Mouse (Mus musculus): ENCODE measurements around the gene Pgbd1.
"Not testable (repeated sequence)": the region's sequence is repeated elsewhere in the genome, so short reads cannot be mapped to it uniquely, and the experiment has no call there.

Pgbd1 gene

DNA sequence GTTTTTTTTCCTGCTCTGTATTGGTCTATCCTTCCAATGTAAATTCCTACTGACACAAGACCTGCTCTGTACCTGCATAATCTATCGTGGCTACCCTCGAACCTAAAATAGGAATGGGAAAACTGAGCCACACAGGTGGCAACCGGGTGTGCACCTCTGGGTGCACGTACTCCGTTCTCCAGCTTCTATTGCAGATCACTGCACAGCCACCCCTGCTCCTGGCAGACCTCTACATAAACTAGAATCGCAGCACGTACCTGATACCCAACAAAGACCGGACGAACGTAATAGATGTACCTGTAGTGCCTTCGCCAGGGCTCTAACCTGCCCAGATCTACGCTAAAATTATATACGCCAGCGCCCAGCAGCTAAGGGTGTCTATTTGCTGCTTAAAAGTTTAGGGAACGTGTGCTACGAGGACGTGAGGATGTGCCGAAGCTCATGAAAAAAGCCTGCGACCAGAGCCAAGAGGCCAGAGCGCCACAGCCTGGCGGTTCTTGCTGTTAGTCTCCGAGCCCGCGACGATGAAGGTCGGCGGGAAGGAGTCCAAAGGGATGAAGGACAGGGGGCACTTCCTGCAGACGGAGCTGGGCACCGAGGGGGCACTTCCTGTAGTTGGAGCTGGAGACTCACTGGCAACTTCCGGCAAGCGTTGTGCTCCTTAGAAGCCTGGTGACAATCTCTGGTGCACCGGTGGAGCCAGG is at the start of gene Pgbd1:
Gene Pgbd1, minus strand, starts transcription at position 556 of the 704 bp plus-strand sequence.
- DNase-seq = peak; percentile 72

DNA sequence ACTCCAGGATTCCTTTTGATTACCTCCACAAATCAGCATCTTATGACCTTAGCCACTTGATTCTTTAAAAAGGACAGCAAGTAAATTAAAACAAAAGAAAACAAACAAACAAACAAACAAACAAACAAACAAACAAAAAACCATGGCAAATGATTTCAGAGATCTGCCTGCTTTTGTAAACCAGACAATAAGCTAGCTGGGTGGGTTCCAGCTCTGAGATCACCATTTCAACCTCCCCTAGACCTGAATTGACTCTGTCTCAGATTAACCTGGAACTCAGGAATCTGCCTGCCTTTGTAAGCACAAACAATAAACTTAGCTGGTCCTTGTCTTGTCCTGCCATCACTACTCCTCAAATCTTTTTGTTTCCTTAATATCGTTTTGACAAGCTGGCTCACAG is 46.0 kb upstream of the Pgbd1 start:
- no peak for DNase-seq

DNA sequence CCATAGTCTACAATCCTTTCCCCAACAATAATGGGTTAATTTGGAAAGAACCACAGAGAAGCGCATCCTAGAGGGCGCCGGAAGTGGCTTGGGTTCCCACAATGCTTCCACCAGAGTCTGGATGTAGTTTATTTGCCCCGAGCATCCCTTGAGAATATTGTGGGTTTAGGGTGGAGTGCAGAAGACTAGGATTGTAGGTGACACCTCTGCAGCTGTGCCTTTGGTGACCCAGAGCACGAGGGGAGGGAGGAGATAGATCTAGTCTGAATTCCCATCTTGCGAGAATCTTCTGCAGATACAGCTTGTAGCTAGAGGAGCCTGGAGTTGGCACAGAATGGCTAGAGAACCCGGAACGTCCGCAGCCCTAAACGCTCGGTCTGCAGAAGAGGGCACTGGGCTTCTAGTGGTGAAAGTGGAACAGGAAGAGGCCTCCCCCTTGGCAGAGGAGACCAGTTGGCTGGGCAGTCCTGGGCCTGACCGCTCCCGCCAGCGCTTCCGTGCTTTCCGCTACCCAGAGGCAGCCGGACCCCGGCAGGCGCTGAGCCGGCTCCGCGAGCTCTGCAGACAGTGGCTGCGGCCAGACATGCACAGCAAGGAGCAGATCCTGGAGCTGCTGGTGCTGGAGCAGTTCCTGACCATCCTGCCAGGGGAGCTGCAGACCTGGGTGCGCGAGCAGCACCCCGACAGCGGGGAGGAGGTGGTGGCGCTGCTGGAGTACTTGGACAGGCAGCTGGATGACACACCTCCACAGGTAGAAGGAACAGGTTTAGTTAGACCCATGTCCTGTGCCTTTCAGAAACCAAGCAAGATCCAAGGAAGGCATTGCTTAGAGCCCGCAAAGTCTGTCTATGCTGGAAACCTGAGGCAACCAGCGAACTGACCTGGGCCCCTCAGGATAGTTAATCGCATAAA is 38.2 kb upstream of the Pgbd1 start, which contains the start of the genes Zkscan4 and Gm10065:
Gene Zkscan4, plus strand, starts transcription at position 149 of the 912 bp plus-strand sequence.
Gene Gm10065, minus strand, starts transcription at position 683 of the 912 bp plus-strand sequence.
- peak; percentile 51 for DNase-seq

DNA sequence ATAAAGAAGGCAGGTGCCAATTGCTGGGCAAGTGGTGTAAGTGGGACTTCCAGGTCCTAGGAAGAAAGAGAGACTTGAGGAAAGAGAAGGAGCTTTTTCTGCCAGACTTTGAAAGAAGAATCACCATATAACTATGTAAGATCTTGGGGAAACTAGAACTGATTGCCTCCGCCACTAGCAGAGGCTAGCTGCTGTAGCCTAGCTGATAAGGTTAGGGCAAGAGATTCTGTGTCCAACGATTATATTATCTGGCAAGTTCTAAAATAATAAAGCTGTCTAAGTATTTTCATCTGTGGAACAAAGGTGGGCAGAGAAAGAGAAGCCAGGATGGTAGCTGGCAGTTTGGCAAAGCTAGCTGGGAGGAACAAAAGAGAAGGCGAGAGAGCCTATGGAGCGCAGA is 31.6 kb upstream of the Pgbd1 start:
- no peak for DNase-seq

DNA sequence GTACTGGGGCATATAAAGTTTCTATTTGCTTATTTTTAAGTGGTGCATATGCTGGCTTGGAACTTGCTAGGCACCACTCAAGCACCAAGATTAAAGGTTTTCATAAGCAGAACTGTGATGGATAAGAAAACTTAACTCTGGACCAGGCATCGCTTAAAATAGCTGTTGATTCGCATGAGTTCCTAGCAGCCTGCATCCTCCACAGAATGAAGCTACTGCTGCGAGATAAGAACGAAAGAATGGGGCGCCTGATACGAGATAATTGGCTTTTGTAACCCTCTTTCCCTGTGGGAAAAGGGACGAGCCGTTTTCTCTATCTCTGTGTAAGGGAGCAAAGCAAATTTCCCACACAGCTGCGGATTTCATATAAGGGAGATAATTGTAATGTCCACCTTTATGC is 28.2 kb upstream of the Pgbd1 start:
- DNase-seq = no peak

DNA sequence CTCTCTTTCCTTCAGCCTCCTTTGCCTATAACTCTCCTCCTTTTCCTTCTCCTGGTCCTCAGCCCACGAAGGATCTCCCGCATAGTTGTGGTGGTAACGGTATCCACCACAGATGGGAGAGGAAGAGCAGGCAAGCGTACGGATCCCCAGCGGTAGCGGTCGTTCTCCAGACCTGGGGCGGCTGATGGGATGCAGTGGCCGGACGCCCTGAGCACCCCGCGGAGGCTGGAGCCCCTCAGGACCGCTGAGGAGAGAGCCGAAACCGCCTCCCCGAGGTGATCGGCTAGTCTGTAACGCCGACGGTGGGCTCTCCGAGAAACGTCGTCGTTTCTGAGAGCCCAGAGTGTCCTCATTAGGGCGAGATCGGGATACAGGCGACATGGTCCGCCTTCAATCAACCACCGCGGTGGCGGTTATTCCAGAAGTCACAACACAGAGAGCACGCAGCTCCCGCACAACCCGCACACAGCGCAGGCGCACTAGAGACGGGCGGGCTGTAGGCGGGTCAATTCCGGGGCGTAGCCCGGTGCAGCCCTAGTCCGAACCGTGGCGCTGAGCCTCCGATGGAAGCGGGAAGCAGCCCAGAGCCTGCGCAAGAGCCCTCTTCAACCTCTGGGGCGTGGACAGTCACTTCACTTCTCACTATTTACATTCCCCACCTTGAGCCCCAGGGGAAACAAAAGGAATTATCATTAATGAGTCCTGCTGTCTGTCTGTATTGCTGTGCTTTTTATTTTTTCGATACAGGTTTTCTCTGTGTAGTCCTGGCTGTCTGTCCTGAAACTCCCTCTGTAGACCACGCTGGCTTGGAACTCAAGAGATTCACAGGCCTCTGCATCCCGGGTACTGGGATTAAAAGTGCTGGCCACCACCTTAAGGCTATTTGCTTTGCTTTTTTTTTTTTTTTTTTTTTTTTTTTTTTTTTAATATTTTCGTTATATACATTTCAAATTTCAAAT is 27.5 kb upstream of the Pgbd1 start, which contains the start of gene Nkapl:
Gene Nkapl, minus strand, starts transcription at position 449 of the 959 bp plus-strand sequence.
- DNase-seq = peak; percentile 73

DNA sequence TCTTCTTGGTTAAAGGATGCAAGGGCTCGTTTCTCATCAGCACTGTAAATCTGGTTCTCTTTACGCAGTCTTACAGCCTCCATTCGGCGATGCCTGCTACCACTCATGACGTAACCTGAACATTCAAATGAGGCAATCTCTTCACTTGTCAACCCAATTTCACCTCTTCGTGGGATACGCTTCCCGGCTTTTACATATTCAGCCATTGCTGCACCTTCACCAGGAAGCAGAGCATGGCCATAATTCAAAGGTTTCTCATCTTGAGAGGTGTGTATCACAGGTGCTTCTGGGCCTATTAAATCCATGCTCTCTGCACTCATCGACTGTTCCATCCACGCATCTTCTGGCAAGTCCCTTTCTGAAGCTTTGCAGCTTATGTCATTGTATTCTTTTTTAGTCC is 26.5 kb upstream of the Pgbd1 start:
- no peak for DNase-seq

DNA sequence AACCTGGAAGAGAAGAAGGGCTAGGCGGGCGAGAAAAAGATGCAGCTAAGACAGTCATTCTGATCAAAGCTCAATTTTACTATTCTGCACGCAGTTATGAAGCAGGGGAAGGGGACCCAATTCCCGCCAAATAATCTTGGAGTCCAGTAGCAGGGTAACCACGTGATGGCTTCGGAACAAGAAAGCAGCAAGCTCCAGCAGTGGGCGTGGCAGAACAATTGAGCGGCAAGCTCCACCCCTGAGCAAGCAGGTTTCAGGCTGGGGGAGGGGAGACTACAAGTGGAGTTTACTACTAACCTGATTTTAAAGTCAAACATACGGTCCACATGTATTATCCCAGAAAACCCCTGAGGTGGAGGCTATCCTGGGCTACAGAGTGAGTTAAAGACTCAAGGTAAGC is 21.7 kb upstream of the Pgbd1 start:
- not testable (repeated sequence) for DNase-seq

DNA sequence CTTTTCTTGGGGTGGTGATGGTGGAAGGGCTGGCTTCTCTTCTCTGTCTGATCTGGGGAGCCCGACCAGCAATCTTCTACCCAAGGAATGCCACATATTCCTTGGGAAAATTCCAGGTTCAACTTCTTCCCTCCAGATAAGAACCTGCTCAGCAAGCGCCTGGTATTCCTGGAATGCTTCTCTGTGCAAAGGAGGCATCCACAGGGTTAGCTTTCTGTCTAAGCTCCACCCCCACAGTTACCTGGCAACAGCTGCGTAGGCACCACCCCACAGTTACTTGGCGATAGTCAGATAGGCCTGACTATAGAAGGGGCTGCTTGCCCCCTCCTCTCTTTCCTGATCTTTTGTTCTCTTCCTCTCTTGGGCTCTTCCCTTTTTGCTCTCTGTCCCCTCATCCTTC is 15.5 kb upstream of the Pgbd1 start:
- no peak for DNase-seq

DNA sequence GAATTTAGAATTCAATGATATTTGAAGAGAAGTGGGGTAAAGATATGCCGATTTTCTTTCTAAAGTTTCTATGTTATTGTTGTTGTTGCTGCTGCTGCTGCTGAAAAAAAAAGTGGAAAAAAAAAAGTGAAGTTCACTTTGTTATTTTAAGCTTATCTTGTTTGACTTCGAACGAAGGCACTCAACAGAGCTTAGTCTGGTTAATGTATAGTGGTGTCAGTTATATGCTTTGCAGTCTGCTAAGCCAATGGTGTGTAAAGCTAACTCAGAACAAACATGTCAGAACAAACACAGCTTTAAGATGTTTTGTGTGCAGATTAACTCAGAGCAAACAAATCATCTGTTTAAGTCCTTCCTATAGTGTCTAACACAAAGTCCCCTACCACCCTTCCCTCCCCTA is 13.3 kb upstream of the Pgbd1 start:
- no peak for DNase-seq

DNA sequence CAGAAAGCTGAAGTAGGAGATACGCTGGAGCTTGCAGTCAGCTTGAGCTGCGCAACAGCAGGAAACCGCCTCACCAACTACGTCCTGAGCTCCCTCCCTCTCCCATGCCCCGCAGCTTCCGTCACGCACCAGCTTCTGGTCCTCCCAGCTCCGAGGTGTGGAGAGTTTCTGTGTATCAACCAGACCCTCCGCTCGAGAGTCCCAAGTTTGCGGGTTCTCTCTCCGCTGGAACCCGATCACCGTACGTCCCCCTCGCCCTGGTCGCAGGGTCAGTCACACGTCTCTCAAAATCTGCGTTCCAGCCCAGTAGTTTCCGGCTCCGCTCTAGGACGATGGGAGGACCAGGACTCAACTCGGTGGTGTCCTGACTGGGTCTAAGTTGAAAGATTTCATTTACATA is 12.6 kb upstream of the Pgbd1 start, which contains the start of gene Zscan26:
Gene Zscan26, minus strand, starts transcription at position 282 of the 400 bp plus-strand sequence.
- DNase-seq = peak; percentile 85

DNA sequence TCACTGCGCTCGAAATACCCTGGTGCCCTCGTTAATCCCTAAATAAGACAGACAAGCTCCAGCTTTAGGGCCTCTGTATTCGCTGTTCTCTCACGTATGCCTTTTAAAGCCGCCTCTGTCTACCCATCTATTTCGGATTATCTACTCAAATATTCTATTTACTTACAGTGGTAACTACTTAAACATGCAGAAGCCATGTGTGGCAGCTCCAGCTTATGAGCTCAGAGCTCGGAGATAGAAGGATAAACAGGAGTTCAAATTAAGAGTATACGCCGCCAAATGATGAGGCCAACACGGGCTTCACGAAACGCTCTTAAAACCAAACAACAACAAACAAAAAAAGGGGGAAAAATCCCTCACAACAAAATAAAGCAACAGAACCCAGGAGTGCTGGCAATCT is 12.2 kb upstream of the Pgbd1 start:
- DNase-seq = no peak

DNA sequence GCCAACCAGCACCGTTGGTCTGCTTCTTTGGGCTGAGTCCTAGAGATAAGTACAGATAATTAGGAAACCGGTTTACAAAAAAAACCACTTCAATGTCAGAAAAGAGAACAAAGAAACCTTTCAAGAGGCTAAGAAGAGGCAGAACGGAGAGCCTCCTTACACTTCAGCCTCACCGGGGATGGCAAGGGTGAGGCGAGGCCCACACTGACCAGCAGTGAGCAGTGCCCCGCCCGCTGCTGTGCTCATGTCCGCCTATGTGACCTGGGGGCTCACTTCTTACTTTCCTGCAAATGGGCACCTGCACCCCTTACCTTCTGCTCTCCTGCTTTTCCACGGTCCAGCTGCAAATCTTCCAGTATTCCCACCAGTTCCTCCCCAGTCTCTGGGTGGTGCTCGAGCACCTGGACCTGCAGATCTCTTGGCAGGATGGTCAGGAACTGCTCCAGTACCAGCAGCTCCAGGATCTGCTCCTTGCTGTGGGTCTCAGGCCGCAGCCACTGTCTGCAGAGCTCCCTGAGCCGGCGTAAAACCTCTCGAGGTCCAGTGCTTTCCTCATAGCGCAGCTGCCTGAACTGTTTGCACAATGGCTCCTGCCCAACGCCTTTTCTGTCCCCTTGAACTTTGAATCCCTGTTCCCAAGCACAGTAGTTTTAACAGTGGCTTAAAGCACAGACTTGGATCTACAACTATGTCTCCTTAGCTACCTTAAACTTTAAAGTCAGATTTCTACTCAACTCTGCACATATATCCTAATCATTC is 7.2 kb upstream of the Pgbd1 start:
- DNase-seq = no peak

DNA sequence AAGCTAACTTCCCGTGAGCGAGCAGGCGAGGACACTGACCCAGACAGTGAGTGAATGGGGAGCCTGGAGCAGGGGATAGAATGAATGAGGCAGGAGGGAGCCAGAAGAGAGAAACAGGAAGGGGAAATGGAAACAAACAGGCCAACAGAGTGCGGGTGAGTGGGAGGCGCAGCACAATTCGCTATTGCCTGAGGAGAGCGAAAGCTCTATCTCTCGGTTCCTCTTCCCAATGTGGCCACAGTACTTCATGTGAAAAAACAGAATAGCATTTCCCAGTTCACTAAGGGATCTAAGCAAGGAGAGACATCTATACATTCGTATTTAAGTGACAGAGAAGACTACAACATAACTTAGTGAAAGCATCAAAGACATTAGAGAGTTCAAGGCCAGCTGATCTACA is 5.9 kb upstream of the Pgbd1 start:
- DNase-seq = no peak

DNA sequence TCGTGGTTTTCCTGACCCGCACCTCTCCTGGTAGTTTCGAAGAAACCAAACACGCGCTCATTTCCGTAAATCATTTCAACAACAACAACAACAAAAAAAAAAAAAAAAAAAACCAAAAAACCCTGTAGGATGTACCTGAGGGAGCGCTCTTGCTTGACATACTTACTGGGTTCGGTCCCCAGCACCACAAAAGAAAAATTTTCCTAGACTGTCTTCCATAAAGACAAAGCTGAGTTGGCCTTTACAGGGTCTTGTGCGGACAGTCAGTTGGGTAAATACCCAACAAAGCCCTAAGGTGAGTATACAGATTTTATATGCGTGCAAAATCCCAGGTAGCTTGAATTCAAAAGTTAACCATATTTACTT is 332 bp upstream of the Pgbd1 start:
- no peak for DNase-seq

DNA sequence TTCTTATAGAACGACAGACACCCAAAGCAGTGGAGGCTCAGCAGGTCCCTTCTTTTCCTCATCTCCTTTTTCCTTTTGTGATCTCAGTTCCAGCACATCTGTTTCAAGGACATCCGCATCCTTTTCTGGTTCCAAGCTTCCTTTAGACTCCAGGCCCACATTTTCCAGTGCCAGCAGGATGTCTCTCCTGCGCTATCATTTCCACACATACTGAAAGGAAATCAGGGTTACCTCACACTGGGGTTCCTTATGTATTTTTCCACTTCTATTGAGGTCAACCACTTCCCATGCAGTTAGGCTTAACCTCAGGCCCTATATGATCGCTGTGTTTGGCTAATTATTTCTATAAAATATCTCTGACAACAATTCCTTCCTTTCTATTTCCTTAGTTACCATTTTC is 5.4 kb downstream of the Pgbd1 start:
- no peak for DNase-seq

DNA sequence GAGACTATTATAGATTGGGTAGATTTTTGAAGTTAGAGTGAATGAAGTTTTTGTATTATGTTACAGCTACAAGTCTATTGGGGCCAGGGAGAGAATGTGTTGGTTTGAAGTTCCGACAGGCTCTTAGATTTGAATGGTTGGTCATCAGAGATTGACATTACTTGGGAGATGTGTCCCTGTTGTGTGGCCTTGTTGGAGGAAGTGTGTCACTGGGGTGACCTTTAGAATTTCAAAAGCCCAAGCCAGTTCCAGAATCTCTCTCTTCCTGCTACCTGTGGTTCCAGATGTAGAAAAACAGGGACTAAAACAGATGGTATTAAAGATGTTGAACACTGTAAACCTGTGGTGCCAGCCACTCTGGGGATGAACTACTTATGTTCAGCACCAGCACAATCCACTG is 13.2 kb downstream of the Pgbd1 start:
- no peak for DNase-seq

DNA sequence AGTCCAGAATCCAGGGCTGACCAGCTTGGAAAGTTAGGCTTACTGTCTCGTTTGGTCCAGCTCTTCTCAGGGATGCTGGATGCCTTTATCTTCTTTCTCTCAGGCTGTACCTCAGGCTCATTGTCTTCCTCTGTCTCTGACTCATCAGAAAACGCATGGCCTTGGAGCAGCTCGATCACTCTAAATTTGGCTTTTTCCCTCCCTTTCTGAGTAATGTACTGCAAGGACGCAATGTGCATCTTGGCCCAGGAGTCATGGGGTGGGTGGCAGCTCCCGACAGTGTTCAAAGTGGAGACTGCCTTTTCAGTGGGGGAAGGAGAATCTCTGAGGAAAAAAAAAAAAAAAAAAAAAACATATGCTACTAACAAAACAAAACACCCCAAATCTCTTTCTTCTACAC is 17.6 kb downstream of the Pgbd1 start:
- DNase-seq = no peak

DNA sequence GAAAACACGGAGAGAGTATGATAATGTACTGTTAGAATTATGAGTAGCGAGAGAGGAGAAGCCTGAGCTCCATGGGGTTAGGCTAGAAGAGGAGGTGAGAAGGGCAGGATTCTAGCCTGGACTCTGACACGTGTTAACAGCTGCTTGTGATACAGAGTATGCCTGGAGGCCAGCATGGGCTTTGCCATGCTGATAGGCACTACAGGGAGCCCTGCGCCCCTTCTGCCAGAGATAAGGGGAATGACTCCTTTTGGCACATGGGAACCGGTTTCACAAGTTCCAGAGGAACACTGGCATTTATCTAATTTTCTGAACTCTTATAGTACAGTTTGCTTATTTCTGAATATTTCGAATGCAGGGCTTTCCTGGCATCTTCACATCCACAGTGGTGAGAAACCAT is 22.0 kb downstream of the Pgbd1 start:
- DNase-seq = no peak

DNA sequence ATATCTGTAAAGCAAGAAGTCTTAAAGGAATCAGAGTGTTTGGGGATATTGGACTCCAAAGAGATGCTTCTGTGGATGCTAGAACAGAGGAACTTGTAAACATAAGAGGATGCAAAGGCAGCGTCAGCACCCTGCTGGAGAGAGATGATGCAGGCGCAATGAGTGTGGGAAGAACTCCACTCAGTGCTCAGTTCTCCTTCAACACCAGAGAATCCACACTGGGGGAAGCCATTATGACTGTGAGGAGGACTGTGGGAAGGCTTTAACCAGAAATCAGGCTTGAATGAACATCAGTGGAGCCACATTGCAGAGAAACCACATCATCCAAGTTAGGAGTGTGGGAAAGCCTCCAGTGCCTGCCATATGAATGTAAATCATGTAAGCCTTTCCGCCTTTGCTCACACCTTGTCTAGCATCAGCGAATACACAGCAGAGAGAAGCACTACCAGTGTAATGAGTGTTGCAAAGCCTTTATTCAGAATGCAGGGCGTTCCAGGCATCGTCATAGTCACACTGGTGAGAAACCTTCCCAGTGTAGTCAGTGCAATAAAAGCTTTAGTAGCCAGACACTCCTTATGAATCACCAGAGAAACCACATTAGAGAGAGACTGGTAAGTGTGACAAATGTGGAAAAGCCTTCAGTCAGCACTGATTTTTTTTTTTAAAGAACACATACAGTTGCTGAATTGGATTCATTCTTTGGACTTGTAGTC is 23.4 kb downstream of the Pgbd1 start:
- DNase-seq = no peak

DNA sequence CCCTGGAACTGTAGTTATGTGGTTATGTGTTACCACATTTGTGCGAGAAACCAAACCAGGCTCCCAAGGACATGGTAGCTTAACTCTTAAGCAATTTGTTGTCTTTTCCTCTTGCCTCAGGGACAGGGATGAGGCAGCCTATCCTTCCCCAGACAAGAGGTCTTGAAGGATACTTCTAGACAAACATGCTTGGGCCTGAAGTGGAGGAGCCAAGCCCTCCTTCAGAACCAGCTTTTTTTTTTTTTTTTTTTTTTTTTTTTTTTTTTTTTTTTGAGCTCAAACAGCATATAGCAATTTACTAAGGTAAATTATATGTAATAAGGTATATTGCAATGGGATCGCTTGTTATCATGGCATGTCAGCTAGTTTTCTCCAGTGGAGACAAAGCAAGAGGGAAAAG is 25.1 kb downstream of the Pgbd1 start:
- DNase-seq = no peak

Data from kidney, adult 11 months (tissue).